Mouse (Mus musculus) cortical plate, adult 2 months (tissue): Measurements from ENCODE around the gene Timmdc1.

Source experiments
- CTCF ChIP-seq: fragments of 200-500 bp; IDR thresholded peaks from 2 replicates; pipeline ENCODE4 v1.5.1; 2011; ENCODE audit warnings: mild to moderate bottlenecking, control low read depth, low read length; ENCODE audit not compliant: insufficient read depth; ENCODE audit errors: extremely low read depth
- POLR2A ChIP-seq: fragments of 200-500 bp; IDR thresholded peaks from 2 replicates; pipeline ENCODE4 v1.6.1; 2011; ENCODE audit warnings: mild to moderate bottlenecking, low read length, control low read depth; ENCODE audit not compliant: insufficient read depth; ENCODE audit errors: extremely low read depth

DNA sequence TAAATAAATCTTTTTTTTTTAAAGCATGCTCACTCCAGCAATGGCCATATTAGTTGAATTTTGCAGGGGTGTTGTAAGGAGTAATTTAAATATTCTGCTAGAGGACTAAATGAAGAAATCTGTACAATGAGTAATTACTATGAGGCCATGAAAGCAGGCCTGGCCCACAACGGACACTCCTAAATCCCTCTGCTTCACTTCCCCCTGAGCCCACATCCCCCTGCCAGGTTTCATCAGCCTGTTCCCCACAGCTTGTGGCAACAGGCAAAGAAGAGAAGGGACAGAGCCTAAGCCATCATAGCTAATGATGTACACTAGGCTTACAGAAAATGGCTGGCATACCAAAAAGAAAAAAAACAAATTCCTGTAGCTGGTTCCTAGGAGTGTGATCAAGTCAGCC lies 25.5 kb upstream of the Timmdc1 start:
- TF ChIP-seq CTCF: no peak
- TF ChIP-seq POLR2A: no peak
